Mouse (Mus musculus): ENCODE results near the gene Atp1b1. TPM values are rescaled to one million over a fixed set of nuclear protein-coding genes. Genes with fewer than 3 reads are reported as not detected.
A peak's percentile ranks its signal among the peaks of the same experiment; 100 is the strongest.

The Atp1b1 gene
- polyA plus RNA-seq, 1 experiment from 2014 or later, result 1,457 TPM

DNA sequence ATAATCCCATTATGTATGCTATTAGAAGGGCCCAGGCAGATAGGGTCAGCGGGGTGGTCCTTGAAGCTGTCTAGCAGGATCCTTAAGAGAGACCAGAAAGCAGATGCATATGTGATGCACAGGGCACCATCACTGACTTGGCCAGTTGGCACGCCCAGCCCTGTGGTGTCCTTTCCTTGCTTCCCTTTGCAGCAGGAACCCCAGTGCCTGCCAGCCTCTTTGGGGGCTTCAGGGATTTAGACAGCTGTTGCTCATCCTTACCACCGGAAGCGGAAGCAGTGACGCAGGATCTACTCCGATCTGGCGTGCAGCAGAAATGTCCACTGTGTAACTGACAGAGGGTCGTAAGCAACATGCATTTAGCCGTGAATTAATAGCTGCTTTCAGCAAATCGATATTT, 9.3 kb upstream of the Atp1b1 start:
- no peak for DNase-seq (ENCODE audit: low read depth, low spot score)
- in situ Hi-C loops (cut with MboI; ENCODE audit: low pct_unique_long_range_greater_than_20kb), result loop anchor here (5.0 kb wide), 1 partner anchor 35 kb away; no protein-coding TSS in a partner anchor
- POLR2A ChIA-PET, result interaction anchor here (0.5 to 0.7 kb wide), 2 partner anchors 58 to 65 kb away, joined by 4 to 8 read pairs; no protein-coding TSS in a partner anchor
- H3K27me3 ChIP-seq, result no peaks in the 10 kb centered on the region
- CTCF ChIA-PET, result interaction anchor here (1.0 kb wide), 2 partner anchors 9 to 14 kb away, joined by 3 to 4 read pairs; no protein-coding TSS in a partner anchor
- TF ChIP-seq CTCF (IDR thresholded peaks at IDR 0.05), result no peak
- no peak for ATAC-seq

DNA sequence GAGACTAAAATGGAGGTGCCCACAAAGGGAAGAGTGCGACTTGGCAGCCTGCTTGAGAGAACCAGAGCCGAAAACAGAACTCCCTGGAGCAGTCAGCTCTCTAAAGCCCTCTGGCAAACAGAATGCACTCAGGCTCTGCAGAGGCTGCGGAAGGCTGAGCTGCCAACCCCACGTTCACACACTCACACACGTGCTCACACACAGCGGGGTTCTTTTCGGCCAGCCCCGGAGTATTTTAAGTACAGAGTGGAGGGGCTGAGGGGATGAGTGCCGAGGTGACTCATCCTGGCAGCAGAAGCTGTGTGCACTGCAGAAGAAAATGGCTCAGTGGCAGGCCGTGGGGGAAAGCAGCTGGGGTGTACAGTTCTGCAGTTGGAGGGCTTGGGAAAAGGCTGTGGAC, 3.6 kb upstream of the Atp1b1 start:
- in situ Hi-C loops (cut with MboI; ENCODE audit: low pct_unique_long_range_greater_than_20kb), result no loop called here
- ChIA-PET CTCF (interaction anchor here (1.3 kb wide), 1 partner anchor 21 kb away, joined by 3 read pairs; no protein-coding TSS in a partner anchor), POLR2A (interaction anchor here (0.6 to 1.2 kb wide), 2 partner anchors 15 to 71 kb away, joined by 4 read pairs; no protein-coding TSS in a partner anchor)
- ATAC-seq, result peak; percentile 64
- TF ChIP-seq CTCF (IDR thresholded peaks at IDR 0.05), result no peak
- H3K27me3 ChIP-seq, result no peaks in the 10 kb centered on the region
- no peak for DNase-seq (ENCODE audit: low read depth, low spot score)

DNA sequence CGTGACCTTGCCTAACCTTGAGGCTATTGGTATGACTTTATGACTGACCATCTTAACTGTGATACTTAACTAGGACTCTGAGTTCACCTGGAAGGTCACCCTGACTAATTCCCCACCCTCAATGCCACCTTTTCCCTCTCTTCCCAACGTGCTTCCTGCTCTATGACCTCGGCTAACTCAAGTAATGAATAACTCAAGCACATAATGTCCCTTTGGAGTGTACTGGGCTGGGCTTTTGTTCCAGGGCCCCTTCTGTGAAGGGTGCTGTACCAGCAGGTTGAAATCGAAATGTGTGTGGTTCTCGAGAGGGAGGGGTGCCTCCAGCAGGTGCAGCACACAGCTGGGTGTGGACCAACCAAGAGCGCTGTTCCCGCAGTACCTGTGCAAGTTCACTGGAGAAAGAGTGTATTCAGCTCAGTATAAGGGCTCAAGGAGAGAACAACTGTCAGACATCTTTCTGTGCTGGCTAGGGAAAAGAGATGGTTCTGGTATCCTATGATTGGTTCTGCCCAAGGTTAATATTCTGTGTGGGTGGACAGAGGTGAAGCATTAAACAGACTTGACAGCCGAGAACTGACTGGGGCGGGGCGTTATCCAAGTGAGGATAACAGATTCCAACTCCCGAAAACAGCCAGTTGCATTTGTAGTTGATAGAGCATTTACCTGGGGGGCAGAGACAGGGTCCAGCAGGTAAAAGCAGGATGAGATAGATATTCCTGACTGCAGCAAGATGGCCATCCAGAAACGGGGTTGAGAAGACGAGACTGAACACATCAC, 3.0 kb upstream of the Atp1b1 start:
- ATAC-seq (no peak), DNase-seq (ENCODE audit: low read depth, low spot score) (no peak)
- no peak for TF ChIP-seq CTCF (IDR thresholded peaks at IDR 0.05)
- in situ Hi-C loops (cut with MboI; ENCODE audit: low pct_unique_long_range_greater_than_20kb), result no loop called here
- CTCF ChIA-PET, result interaction anchor here (0.9 to 1.3 kb wide), 2 partner anchors 20 to 443 kb away, joined by 3 read pairs; no protein-coding TSS in a partner anchor
- no peaks in the 10 kb centered on the region for H3K27me3 ChIP-seq
- POLR2A ChIA-PET, result interaction anchor here (0.9 to 1.2 kb wide), 2 partner anchors 14 to 31 kb away, joined by 4 read pairs; no protein-coding TSS in a partner anchor

DNA sequence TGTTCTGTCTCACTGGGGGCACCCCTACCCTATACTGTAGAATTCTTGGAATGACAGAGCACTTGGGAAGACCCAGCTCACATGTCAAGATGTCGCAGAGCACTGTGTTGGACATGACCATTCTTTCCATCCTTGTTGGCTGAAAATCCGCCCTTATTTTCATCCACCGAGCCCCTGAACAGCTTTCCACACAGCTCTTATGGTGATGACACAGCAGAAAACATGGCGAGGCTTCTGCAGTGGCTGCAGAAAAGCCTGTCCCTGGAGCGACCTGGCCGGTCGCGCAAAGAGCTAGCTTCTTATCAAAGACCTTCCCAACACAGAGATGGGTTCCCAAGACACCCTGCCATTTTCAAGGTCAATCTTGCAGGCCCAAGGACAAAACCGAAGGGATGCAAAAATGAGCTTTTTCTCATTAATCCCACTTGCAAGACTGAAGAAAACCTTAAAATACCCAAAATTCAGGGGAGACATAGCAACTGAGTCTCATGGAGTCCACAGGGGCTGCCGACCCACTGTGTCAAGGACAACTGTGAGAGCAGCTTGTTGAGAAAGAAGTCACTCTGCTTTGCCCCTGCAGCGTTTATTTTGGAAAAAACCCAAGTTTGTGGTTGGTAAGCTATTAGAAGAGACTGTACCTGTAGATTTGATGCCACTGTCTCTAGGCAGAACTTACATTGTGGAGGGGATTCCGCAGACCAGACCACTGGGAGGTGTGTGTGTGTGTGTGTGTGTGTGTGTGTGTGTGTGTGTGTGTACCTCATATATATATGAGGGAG, 1.2 kb upstream of the Atp1b1 start:
- ChIA-PET CTCF (interaction anchor here (0.7 to 1.5 kb wide), 7 partner anchors 9 to 661 kb away, joined by 3 read pairs; no protein-coding TSS in a partner anchor), POLR2A (interaction anchor here (0.6 to 1.3 kb wide), 3 partner anchors 9 to 62 kb away, joined by 3 to 4 read pairs (median 3); no protein-coding TSS in a partner anchor)
- ATAC-seq, result no peak
- in situ Hi-C loops (cut with MboI; ENCODE audit: low pct_unique_long_range_greater_than_20kb), result no loop called here
- DNase-seq (ENCODE audit: low read depth, low spot score), result no peak
- H3K27me3 ChIP-seq, result no peaks in the 10 kb centered on the region
- no peak for TF ChIP-seq CTCF (IDR thresholded peaks at IDR 0.05)

DNA sequence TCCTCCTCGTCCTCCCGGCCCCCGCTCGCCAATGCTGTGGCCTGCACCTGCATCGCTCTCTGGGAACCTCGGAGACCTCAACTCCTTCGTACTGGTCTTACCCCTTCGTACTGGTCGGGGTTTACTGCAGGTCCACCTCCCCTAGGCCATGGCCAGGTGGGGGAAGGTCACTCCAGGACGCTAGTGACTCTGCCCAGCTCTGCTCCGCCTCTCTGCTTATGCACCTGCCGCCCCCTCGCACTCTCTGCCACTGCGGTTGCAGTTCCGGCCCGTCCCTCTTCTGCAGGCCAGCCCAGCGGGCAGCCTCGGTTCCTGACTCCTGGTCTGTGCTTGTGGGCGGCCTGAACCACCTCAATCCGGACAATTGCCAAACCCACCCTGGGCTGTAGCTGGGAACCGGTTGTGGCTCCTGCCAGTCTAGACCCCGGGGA, 481 bp upstream of the Atp1b1 start:
- in situ Hi-C loops (cut with MboI; ENCODE audit: low pct_unique_long_range_greater_than_20kb), result no loop called here
- no peak for ATAC-seq
- no peak for TF ChIP-seq CTCF (IDR thresholded peaks at IDR 0.05)
- ChIA-PET CTCF (interaction anchor here (1.1 to 1.5 kb wide), 4 partner anchors 172 to 440 kb away, joined by 3 read pairs; no protein-coding TSS in a partner anchor), POLR2A (interaction anchor here (0.7 to 1.3 kb wide), 4 partner anchors 8 to 168 kb away, joined by 3 to 4 read pairs (median 4); no protein-coding TSS in a partner anchor)
- DNase-seq (ENCODE audit: low read depth, low spot score), result no peak
- no peaks in the 10 kb centered on the region for H3K27me3 ChIP-seq

DNA sequence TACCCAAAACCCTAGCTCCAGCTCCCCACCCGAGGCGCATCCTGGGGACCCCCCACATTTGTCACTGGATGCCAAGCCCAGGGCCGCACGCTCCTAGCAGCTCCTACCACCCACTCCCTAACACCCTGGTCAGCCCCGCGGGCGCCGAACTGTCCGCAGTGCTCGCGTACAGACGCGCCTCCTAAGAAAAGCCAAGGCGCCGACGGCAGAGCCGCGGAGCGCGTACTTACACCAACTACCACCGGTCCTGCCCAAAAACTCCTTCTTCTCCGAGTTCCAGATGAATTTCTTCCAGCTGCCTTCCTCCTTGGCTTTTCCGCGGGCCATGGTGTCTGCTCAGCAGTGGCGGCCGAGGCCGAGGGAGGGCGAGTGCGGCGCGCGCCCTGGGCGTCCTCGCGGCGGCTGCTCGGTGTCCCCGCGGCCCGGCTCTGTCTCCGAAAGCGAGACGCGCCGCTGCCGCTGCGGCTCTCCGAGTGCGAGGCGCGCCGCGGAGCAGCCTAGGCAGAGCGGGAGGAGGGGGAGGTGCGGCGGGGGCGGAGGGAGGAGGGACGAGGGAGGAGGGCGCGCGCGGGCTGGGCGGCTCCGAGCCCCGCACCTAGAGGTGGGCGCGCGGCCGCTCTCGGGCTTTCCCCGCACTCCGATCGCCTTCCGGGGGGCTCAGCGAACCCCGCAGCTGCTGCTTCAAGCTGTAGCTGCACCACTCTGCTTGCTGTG, 467 bp downstream of the Atp1b1 start:
- CTCF ChIA-PET, result interaction anchor here (0.8 to 1.4 kb wide), 4 partner anchors 80 to 663 kb away, joined by 3 read pairs; no protein-coding TSS in a partner anchor
- in situ Hi-C loops (cut with MboI; ENCODE audit: low pct_unique_long_range_greater_than_20kb), result no loop called here
- peak; percentile 33 for ATAC-seq
- TF ChIP-seq CTCF (IDR thresholded peaks at IDR 0.05), result no peak
- H3K27me3 ChIP-seq, result no peaks in the 10 kb centered on the region
- no peak for DNase-seq (ENCODE audit: low read depth, low spot score)
- POLR2A ChIA-PET, result interaction anchor here (0.5 to 2.1 kb wide), 12 partner anchors 12 to 662 kb away, joined by 3 to 14 read pairs (median 4); no protein-coding TSS in a partner anchor

DNA sequence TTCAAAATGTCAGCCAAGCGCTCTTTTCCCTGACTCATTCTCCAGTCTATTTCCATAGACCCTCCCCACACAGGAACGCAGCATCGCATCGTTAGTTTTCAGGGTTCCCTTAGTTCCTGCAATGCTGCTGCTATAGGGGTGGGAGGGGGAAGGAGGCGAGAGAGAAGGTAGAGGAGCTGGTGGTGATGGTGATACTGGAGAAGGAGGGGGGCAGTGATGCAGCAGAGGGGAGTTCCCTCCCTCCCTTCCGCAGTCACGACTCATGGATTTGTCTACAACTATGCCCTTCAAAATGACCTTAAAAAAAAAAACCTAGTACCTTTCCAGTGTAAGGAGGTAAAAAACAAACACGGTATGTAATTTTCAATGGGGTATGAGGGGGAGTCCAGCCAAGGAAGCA, 1.4 kb downstream of the Atp1b1 start:
- ChIA-PET POLR2A (interaction anchor here (0.7 to 2.1 kb wide), 7 partner anchors 11 to 442 kb away, joined by 3 to 14 read pairs (median 4); no protein-coding TSS in a partner anchor), CTCF (interaction anchor here (0.7 to 1.5 kb wide), 6 partner anchors 79 to 664 kb away, joined by 3 to 5 read pairs (median 3); no protein-coding TSS in a partner anchor)
- DNase-seq (ENCODE audit: low read depth, low spot score) (no peak), ATAC-seq (no peak)
- in situ Hi-C loops (cut with MboI; ENCODE audit: low pct_unique_long_range_greater_than_20kb), result no loop called here
- no peaks in the 10 kb centered on the region for H3K27me3 ChIP-seq
- TF ChIP-seq CTCF (IDR thresholded peaks at IDR 0.05), result no peak

DNA sequence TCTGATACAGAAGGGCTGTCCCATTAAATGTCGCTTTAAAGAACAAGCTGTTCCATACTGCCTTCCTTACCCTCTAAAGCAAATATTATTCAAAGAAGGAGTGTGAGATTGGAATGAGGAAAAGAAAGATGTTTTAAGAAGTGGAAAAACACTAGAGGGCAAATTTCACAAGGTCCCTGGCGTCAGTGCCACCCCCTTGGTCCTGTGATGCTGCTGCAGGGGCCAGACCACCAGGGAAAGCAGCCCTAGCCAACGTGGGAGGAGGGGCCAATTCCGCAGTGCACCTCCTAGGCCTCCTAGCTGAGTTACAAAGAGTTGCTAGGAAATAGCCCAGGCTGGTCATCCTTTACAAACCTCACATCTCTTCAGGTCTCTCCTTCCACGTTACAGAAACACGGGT, 2.1 kb downstream of the Atp1b1 start:
- no peak for ATAC-seq
- in situ Hi-C loops (cut with MboI; ENCODE audit: low pct_unique_long_range_greater_than_20kb), result no loop called here

DNA sequence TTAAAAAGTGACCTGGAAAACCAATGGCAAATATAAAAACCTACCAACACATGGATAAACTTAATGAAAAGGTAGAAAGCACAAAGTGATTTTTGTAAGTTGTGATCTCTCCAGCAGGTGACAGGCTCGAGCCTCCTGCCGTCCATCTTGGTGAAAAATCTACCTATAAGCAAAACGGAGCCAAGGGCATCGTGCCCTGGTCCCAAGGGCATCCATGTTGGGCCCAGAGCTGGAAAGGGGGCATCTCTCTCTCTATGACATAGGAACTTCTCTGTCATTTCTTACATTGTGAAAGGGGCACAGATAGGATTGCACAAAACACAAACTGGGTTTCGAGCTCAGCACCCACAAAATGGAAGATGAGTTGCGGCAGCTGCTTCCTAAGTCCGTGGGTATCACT, 2.5 kb downstream of the Atp1b1 start:
- no peak for DNase-seq (ENCODE audit: low read depth, low spot score)
- CTCF ChIA-PET, result interaction anchor here (0.8 to 1.5 kb wide), 5 partner anchors 12 to 311 kb away, joined by 3 to 4 read pairs (median 3); no protein-coding TSS in a partner anchor

More for the DNA sequence above, 2.1 kb downstream of the Atp1b1 start:
- ChIA-PET CTCF (interaction anchor here (0.7 to 1.5 kb wide), 7 partner anchors 12 to 443 kb away, joined by 3 to 5 read pairs (median 3); no protein-coding TSS in a partner anchor), POLR2A (interaction anchor here (1.0 to 2.1 kb wide), 3 partner anchors 36 to 54 kb away, joined by 3 to 6 read pairs (median 4); no protein-coding TSS in a partner anchor)
- no peaks in the 10 kb centered on the region for H3K27me3 ChIP-seq
- DNase-seq (ENCODE audit: low read depth, low spot score), result no peak
- TF ChIP-seq CTCF (IDR thresholded peaks at IDR 0.05), result no peak

More for the DNA sequence above, 2.5 kb downstream of the Atp1b1 start:
- TF ChIP-seq CTCF (IDR thresholded peaks at IDR 0.05), result no peak
- POLR2A ChIA-PET, result interaction anchor here (1.0 to 2.1 kb wide), 2 partner anchors 53 to 54 kb away, joined by 3 to 6 read pairs; no protein-coding TSS in a partner anchor
- no peak for ATAC-seq
- no peaks in the 10 kb centered on the region for H3K27me3 ChIP-seq
- in situ Hi-C loops (cut with MboI; ENCODE audit: low pct_unique_long_range_greater_than_20kb), result no loop called here

All from Patski (cell line).